Mouse (Mus musculus): ENCODE results near the gene B230104I21Rik.

B230104I21Rik gene

GRCm38 (mm10) chr4:154352246-154352645 lies 16.3 kb downstream of the B230104I21Rik start:
- no peak for DNase-seq

- DNase-seq, result no peak
These were observed 19.5 kb downstream of the B230104I21Rik start for GRCm38 (mm10) chr4:154355408-154355807.

- DNase-seq, result no peak
These were observed 22.4 kb downstream of the B230104I21Rik start for GRCm38 (mm10) chr4:154358370-154358769.

- DNase-seq, result peak; percentile 44
These were observed 22.9 kb downstream of the B230104I21Rik start for GRCm38 (mm10) chr4:154358816-154359215.

GRCm38 (mm10) chr4:154359762-154360300 lies 23.9 kb downstream of the B230104I21Rik start:
- no peak for DNase-seq

GRCm38 (mm10) chr4:154360441-154360840 lies 24.5 kb downstream of the B230104I21Rik start:
- no peak for DNase-seq

GRCm38 (mm10) chr4:154360850-154361249 lies 24.9 kb downstream of the B230104I21Rik start:
- no peak for DNase-seq

- no peak for DNase-seq
These were observed 28.8 kb downstream of the B230104I21Rik start for GRCm38 (mm10) chr4:154364752-154365151.

- no peak for DNase-seq
These were observed 30.9 kb downstream of the B230104I21Rik start for GRCm38 (mm10) chr4:154366836-154367235.

- no peak for DNase-seq
These were observed 33.2 kb downstream of the B230104I21Rik start for GRCm38 (mm10) chr4:154369089-154369488.

GRCm38 (mm10) chr4:154370841-154371240 lies 34.9 kb downstream of the B230104I21Rik start:
- DNase-seq, result no peak

- no peak for DNase-seq
These were observed 35.8 kb downstream of the B230104I21Rik start for GRCm38 (mm10) chr4:154371542-154372247.

GRCm38 (mm10) chr4:154375939-154376625 lies 40.2 kb downstream of the B230104I21Rik start:
- no peak for DNase-seq

GRCm38 (mm10) chr4:154378876-154379275 lies 42.9 kb downstream of the B230104I21Rik start:
- DNase-seq, result no peak

- DNase-seq, result no peak
These were observed 49.3 kb downstream of the B230104I21Rik start for GRCm38 (mm10) chr4:154385208-154385607.

- no peak for DNase-seq
These were observed 50.0 kb downstream of the B230104I21Rik start for GRCm38 (mm10) chr4:154385918-154386317.

GRCm38 (mm10) chr4:154386810-154387209 lies 50.9 kb downstream of the B230104I21Rik start:
- peak; percentile 28 for DNase-seq

GRCm38 (mm10) chr4:154389641-154390040 lies 53.7 kb downstream of the B230104I21Rik start:
- DNase-seq, result no peak

GRCm38 (mm10) chr4:154390333-154391080 lies 54.6 kb downstream of the B230104I21Rik start:
- peak; percentile 87 for DNase-seq

- DNase-seq, result peak; percentile 42
These were observed 56.7 kb downstream of the B230104I21Rik start for GRCm38 (mm10) chr4:154392641-154393040.

GRCm38 (mm10) chr4:154393196-154394122 lies 57.5 kb downstream of the B230104I21Rik start:
- DNase-seq, result peak; percentile 58

- no peak for DNase-seq
These were observed 58.3 kb downstream of the B230104I21Rik start for GRCm38 (mm10) chr4:154394123-154394722.
